Mouse (Mus musculus) heart, postnatal 0 days (tissue): ENCODE data around the gene Spata1. TPM values are rescaled to one million over a fixed set of nuclear protein-coding genes. Genes with fewer than 3 reads are reported as not detected.

Experiments used
- ATAC-seq: fragments of 200-750 bp; cut with Nextera tagmentation; 2 replicates; pipeline ENCODE4 v1.8.0; 2017; ENCODE audit warnings: low read depth, moderate number of reproducible peaks, moderate library complexity; ENCODE audit not compliant: insufficient read depth
- DNase-seq: peaks from one replicate; pipeline ENCODE4 v3.0.0-alpha.2; 2016; ENCODE audit warnings: low spot score
- H3K27ac ChIP-seq: fragments of 300-500 bp; sonication (generic); 2 replicates; pipeline ENCODE4 v1.5.1; 2014; ENCODE audit warnings: low read depth, mild to moderate bottlenecking
- H3K27me3 ChIP-seq: fragments of 300-500 bp; sonication (generic); 2 replicates; pipeline ENCODE4 v1.6.1; 2014; ENCODE audit warnings: low read length, mixed read lengths; ENCODE audit not compliant: control insufficient read depth, insufficient read depth
- H3K36me3 ChIP-seq: fragments of 300-500 bp; sonication (generic); replicated peaks from 2 replicates; pipeline ENCODE4 v1.6.1; 2014; ENCODE audit warnings: low read length, mixed read lengths; ENCODE audit not compliant: control insufficient read depth, insufficient read depth
- H3K4me1 ChIP-seq: fragments of 300-500 bp; sonication (generic); 2 replicates; pipeline ENCODE4 v1.6.1; 2014; ENCODE audit warnings: antibody characterized with exemption; ENCODE audit not compliant: control insufficient read depth, insufficient read depth
- H3K4me2 ChIP-seq: fragments of 300-500 bp; sonication (generic); 2 replicates; pipeline ENCODE4 v1.6.1; 2014; ENCODE audit warnings: low read depth, mild to moderate bottlenecking, low read length, moderate library complexity
- H3K4me3 ChIP-seq: fragments of 300-500 bp; sonication (generic); 2 replicates; pipeline ENCODE4 v1.5.1; 2014; ENCODE audit warnings: low read depth, low read length
- H3K9ac ChIP-seq: fragments of 300-500 bp; sonication (generic); replicated peaks from 2 replicates; pipeline ENCODE4 v1.6.1; 2014; ENCODE audit warnings: low read depth, low read length, mixed read lengths
- H3K9me3 ChIP-seq: fragments of 300-500 bp; sonication (generic); replicated peaks from 2 replicates; pipeline ENCODE4 v1.6.1; 2016; ENCODE audit warnings: low read length; ENCODE audit not compliant: control insufficient read depth
- CTCF ChIP-seq: IDR thresholded peaks from 2 replicates; pipeline ENCODE4 v1.5.1; 2016; ENCODE audit warnings: antibody characterized with exemption, control low read depth, low read depth
- EP300 ChIP-seq: IDR thresholded peaks from 2 replicates; pipeline ENCODE4 v1.6.1; 2016; ENCODE audit warnings: antibody characterized with exemption, low read depth
- WGBS: fragments of 180-500 bp; shearing (Covaris S2); extraction: QIAGEN DNeasy Blood & Tissue Kit; methylation state at CpG from one replicate; pipeline ENCODE4 v1.1.7; 2014; 5-methylcytosine and 5-hydroxymethylcytosine counted together
- polyA plus RNA-seq: library from polyadenylated mRNA; unstranded; fragments of >200 nt; fragmentation: Nextera tagmentation; extraction: Ambion mirVana; gene quantifications from 2 replicates; pipeline ENCODE4 v1.2.1, GENCODE M21; 2015
- total RNA-seq: library from RNA; depleted of rRNA; stranded (reverse); fragments of >200 nt; gene quantifications from 2 replicates; pipeline ENCODE4 v1.2.3, GENCODE M21; 2014; ENCODE audit warnings: low replicate concordance

The Spata1 gene
- total and polyA plus RNA-seq, 2 experiments from 2014 or later, result 0.23 to 4.1 TPM

GRCm38 (mm10) chr3:146418901-146419300, 80.7 kb downstream of the Spata1 start:
- ATAC-seq, result no peak; the same call in 1 of the 2 replicates
- 60% methylated on average over 7 of the region's 7 CpGs for WGBS
- no peak overlapping the region for H3K4me2 ChIP-seq

DNA sequence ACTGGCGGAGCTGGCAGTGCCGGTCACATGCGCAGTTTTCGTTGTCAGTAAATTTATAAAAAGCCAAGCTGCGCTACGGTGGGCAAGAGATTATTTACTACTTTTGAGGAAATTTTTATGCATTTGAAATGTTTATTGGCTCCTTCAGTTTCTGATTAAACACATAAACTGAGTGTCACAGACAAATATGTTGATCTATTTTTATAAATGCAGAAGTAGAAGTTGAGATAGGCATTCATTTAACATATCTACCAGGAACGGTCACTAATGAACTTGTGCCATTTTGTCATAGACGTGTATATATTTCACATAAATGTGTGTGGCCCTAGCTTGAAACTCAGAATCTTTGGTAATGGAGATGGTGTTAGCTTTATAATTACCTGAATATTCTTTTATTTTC, 81.7 kb downstream of the Spata1 start:
- Histone ChIP-seq H3K27ac (no peak overlapping the region), H3K4me3 (no peak overlapping the region), H3K9me3 (no peaks in the 10 kb centered on the region), H3K4me1 (no peaks in the 10 kb centered on the region), H3K9ac (no peak overlapping the region), H3K27me3 (no peaks in the 10 kb centered on the region), H3K36me3 (peaks cover 14% of the 10 kb centered on the region), H3K4me2 (no peak overlapping the region)
- TF ChIP-seq CTCF, result no peak
- TF ChIP-seq EP300, result no peak
- ATAC-seq (no peak), DNase-seq (no peak)
- WGBS, result 95% methylated on average over 8 of the region's 8 CpGs

More at GRCm38 (mm10) chr3:146418901-146419300, 80.7 kb downstream of the Spata1 start:
- DNase-seq, result no peak
- no peaks in the 10 kb centered on the region for H3K9me3 ChIP-seq
- TF ChIP-seq EP300, result no peak
- no peak for TF ChIP-seq CTCF
- H3K27me3 ChIP-seq, result no peaks in the 10 kb centered on the region
- H3K36me3 ChIP-seq, result peaks cover 14% of the 10 kb centered on the region
- H3K4me3 ChIP-seq, result no peak overlapping the region
- H3K27ac ChIP-seq, result peak overlapping the region; percentile 36; the same call in 1 of the 2 replicates
- H3K9ac ChIP-seq, result no peak overlapping the region
- H3K4me1 ChIP-seq, result no peaks in the 10 kb centered on the region

DNA sequence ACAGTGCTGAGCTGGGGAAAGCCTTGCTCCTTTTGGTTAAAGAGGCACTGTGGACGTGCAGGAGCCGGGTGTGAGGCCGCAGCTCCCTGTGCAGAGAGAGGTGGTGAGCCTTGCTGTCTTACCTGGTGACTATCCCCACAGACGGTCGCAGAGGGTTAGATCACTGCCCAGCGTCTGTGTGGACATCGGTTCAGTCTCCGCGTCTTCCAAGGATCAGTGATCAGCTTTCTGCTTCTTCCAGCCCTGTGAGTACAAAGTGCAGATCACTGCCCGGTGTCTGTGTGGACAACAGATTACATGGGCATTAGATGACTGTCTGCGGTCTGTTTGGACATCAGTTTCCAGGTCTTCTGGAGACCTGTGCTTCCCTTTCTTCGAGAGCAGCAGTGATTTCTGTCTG, 85.0 kb downstream of the Spata1 start:
- TF ChIP-seq EP300, result no peak
- TF ChIP-seq CTCF, result no peak
- no peaks in the 10 kb centered on the region for H3K27me3 ChIP-seq
- DNase-seq, result no peak
- WGBS, result 91% methylated on average over 12 of the region's 12 CpGs
- H3K4me3 ChIP-seq, result no peak overlapping the region
- no peak overlapping the region for H3K4me2 ChIP-seq
- H3K36me3 ChIP-seq, result peaks cover 12% of the 10 kb centered on the region
- H3K4me1 ChIP-seq, result 0 out of 2 replicates have a peak, but pooled peaks cover 3% of the 10 kb centered on the region
- H3K9ac ChIP-seq, result no peak overlapping the region
- ATAC-seq, result no peak
- no peak overlapping the region for H3K27ac ChIP-seq
- H3K9me3 ChIP-seq, result no peaks in the 10 kb centered on the region

DNA sequence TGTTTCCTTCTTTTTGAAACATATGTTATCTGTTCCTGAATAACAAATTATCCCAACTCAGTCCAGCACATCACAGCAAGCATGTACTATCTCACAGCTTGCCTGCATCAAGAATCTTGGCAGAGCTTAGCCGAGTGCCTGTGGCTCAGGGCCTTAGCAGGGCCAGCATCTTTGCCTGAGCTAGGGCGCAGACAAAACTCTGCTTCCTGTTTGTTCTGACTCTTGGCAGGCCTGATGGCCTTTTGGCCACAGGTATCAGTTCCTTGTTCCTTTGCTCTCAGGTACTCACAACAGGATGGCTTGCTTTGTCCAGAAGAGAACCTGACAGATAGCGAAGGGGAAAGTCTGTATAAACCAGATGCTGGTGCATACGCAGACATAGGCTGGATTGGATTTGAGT, 85.6 kb downstream of the Spata1 start:
- 0 out of 2 replicates have a peak, but pooled peaks cover 3% of the 10 kb centered on the region for H3K4me1 ChIP-seq
- no peak overlapping the region for H3K4me3 ChIP-seq
- DNase-seq (no peak), ATAC-seq (no peak)
- H3K27me3 ChIP-seq, result no peaks in the 10 kb centered on the region
- H3K9me3 ChIP-seq, result no peaks in the 10 kb centered on the region
- peaks cover 7% of the 10 kb centered on the region for H3K36me3 ChIP-seq
- no peak overlapping the region for H3K27ac ChIP-seq
- 57% methylated on average over 4 of the region's 4 CpGs for WGBS
- no peak overlapping the region for H3K4me2 ChIP-seq
- TF ChIP-seq EP300 (no peak), CTCF (no peak)
- no peak overlapping the region for H3K9ac ChIP-seq

GRCm38 (mm10) chr3:146413016-146413415, 86.5 kb downstream of the Spata1 start:
- H3K27ac ChIP-seq, result no peak overlapping the region
- 69% methylated on average over 13 of the region's 13 CpGs for WGBS
- no peak for ATAC-seq
- DNase-seq, result no peak
- H3K27me3 ChIP-seq, result no peaks in the 10 kb centered on the region
- no peaks in the 10 kb centered on the region for H3K9me3 ChIP-seq
- 0 out of 2 replicates have a peak, but pooled peaks cover 3% of the 10 kb centered on the region for H3K4me1 ChIP-seq
- no peak overlapping the region for H3K9ac ChIP-seq
- no peaks in the 10 kb centered on the region; the same call in 1 of the 2 replicates for H3K36me3 ChIP-seq
- no peak overlapping the region for H3K4me2 ChIP-seq
- no peak overlapping the region for H3K4me3 ChIP-seq
- TF ChIP-seq CTCF (no peak), EP300 (no peak)

DNA sequence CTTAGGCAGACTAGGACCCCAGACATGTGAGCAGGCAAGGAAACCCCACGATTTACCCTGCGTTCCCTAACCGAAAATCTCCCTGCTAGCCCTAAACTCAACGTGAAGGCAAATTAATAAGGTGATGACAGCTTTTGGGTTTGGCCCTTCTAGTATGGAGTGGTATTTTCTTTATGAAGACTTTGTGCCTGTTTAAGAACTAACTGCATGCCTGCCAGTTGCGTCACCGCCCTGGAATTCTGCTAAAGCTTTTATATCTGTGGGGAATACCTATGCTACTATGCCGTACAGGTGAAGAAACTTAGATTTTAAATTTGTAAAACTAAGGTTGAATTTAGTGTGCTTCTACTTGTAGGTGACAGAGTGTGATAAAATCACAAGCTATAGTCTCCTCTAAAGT, 87.1 kb downstream of the Spata1 start:
- DNase-seq, result no peak
- Histone ChIP-seq H3K4me2 (no peak overlapping the region), H3K9me3 (no peaks in the 10 kb centered on the region), H3K27me3 (no peaks in the 10 kb centered on the region), H3K4me3 (no peak overlapping the region), H3K27ac (no peak overlapping the region), H3K36me3 (no peaks in the 10 kb centered on the region), H3K9ac (no peak overlapping the region), H3K4me1 (0 out of 2 replicates have a peak, but pooled peaks cover 3% of the 10 kb centered on the region)
- no peak for ATAC-seq
- 69% methylated on average over 7 of the region's 7 CpGs for WGBS
- TF ChIP-seq EP300, result no peak
- no peak for TF ChIP-seq CTCF
